Mouse (Mus musculus): Measurements from ENCODE around the gene Tcp11x2.

The Tcp11x2 gene

GRCm38 (mm10) chrX:135693633-135694032 lies at the start of gene Tcp11x2:
TSS of gene Tcp11x2 (minus strand) at chrX:135693790.
- no peak for DNase-seq

- no peak for DNase-seq
Measured at GRCm38 (mm10) chrX:135743056-135743355, 49.4 kb upstream of the Tcp11x2 start.

- DNase-seq: peak; percentile 91
Measured at GRCm38 (mm10) chrX:135742304-135743055, 48.9 kb upstream of the Tcp11x2 start, which contains the start of the genes Armcx5 and Gprasp1. TSS of gene Armcx5 (plus strand) at chrX:135742733. TSS of gene Gprasp1 (plus strand) at chrX:135742733.

GRCm38 (mm10) chrX:135738730-135739520 lies 45.3 kb upstream of the Tcp11x2 start:
- DNase-seq: no peak

- DNase-seq: no peak
Measured at GRCm38 (mm10) chrX:135725161-135725560, 31.6 kb upstream of the Tcp11x2 start, which contains the start of gene Tmsb15a. TSS of gene Tmsb15a (minus strand) at chrX:135725261.

DNA sequence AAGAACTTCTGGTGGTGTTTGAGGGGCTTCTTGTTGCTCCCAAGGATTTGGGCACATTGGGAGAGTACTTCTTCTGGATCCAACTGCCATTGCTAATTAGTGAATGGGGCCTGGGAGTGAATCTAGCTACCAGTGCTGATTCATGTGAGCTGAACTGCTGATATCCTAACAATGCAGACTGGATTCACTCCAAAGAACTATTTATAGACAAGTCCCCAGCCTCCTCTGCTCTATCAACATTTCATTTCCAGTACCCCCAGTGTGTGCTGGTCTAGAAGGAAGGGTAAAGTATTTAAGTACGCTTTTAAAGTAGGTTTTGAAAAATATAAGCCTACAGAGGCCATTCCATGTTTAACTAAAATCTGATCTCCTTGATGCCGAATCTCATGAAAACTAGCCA lies 19.3 kb upstream of the Tcp11x2 start:
- DNase-seq: no peak

- DNase-seq: no peak
Measured at GRCm38 (mm10) chrX:135704349-135704748, 10.8 kb upstream of the Tcp11x2 start.

GRCm38 (mm10) chrX:135703111-135703510 lies 9.5 kb upstream of the Tcp11x2 start:
- DNase-seq: no peak

DNA sequence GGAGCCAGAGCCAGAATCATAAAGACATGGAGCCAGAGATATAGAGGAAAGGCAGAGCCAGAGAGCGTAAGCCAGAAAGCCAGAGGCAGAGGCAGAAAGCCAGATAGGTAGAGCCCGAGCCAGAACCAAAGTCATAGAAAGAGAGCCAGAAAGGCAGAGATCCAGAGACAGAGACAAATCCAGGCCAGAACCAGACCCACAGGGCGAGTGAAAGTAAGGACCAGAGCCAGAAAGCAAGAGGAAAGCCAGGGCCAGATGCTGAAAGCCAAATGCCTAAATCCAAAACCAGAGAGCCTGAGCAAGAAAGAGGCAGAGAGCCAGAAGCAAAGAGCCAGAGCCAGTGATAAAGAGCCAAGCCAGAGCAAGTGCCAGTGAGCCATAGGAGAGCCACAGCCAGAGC lies 5.8 kb downstream of the Tcp11x2 start:
- peak; percentile 3 for DNase-seq

GRCm38 (mm10) chrX:135681858-135682257 lies 11.7 kb downstream of the Tcp11x2 start:
- DNase-seq: no peak

DNA sequence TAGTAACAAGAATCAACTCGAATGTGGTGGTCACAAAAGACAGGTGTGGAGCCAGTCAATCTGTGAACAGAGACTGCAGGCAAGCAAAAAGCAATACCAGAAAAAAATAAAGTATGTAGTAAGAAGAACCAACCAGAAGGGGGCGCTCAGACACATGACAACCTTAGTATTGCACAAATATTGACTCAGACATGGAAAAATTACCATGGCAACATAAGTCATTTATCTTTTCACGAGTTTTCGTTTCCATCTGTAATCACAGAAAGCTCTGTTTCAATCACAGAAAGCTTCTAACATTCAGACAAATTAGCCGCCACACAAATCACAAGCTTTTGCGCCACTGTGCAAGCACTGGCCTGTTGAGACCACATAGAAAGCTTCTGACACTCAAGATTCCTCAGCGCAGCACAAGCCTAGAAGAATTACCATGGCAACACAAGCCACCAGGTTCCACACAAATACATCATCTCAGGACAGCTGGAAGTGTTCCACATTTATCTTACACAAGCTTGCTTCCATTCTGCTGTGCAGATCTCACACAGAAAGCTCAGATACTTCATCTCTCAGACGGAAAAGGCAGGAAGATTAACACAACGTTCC lies 41.3 kb downstream of the Tcp11x2 start:
- DNase-seq: no peak

DNA sequence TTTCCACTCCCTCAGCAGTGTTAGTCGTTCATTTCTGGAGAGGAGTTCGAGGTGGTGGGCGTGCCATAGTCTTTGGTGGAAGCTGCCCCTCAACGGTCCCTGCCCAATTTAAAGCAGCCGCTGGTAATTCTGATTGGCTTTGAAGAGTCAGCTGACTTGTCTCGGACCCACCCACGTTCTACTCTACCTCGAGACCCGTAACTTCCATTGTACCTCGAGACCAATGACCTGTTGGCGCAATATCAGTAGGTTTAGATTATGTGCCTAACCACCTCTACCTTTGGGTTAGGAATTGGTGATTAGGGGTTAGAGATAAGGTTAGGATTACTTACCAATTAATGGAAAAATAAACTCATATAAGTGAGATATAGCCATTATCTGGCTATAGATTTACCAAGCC lies 66.0 kb downstream of the Tcp11x2 start, which contains the start of gene Prame:
Prame (minus strand) TSS at position 101 of the 400 bp plus-strand sequence.
- no peak for DNase-seq
